Mouse (Mus musculus) CH12.LX (cell line): ENCODE measurements around the gene Vps37c.

Experiments
- CTCF ChIP-seq, 2 experiments: IDR thresholded peaks in 1 of 2; conservative IDR thresholded peaks in 1 of 2; 2 replicates each; pipeline ENCODE4 v1.5.1; 2011 to 2012; ENCODE audit warnings: low read depth in 2 of 2, low read length in 2 of 2, improper control_type of control experiment in 1 of 2, inconsistent platforms in 1 of 2, mild to moderate bottlenecking in 1 of 2, moderate library complexity in 1 of 2
- NELFE ChIP-seq: IDR thresholded peaks from 2 replicates; pipeline ENCODE4 v1.6.1; 2011; ENCODE audit warnings: low read depth, low read length, improper control_type of control experiment
- POLR2A ChIP-seq: IDR thresholded peaks from 2 replicates; pipeline ENCODE4 v1.6.1; 2011; ENCODE audit warnings: low read depth, mild to moderate bottlenecking, improper control_type of control experiment, low read length
- SIN3A ChIP-seq: IDR thresholded peaks from 2 replicates; pipeline ENCODE4 v1.6.1; 2012; ENCODE audit warnings: low read length, improper control_type of control experiment, inconsistent platforms
- TCF12 ChIP-seq: IDR thresholded peaks from 2 replicates; pipeline ENCODE4 v1.6.1; 2014; ENCODE audit warnings: low read depth, mild to moderate bottlenecking, inconsistent platforms, low read length, improper control_type of control experiment
- USF1 ChIP-seq: IDR thresholded peaks from 2 replicates; pipeline ENCODE4 v1.6.1; 2014; ENCODE audit warnings: low read depth, mild to moderate bottlenecking, inconsistent platforms, low read length, improper control_type of control experiment
- ZKSCAN1 ChIP-seq: IDR thresholded peaks from 2 replicates; pipeline ENCODE4 v1.6.1; 2012; ENCODE audit warnings: low read depth, inconsistent platforms, low read length, improper control_type of control experiment, borderline replicate concordance
- ZMIZ1 ChIP-seq: IDR thresholded peaks from 2 replicates; pipeline ENCODE4 v1.6.1; 2012; ENCODE audit warnings: low read depth, mild to moderate bottlenecking, inconsistent platforms, low read length, improper control_type of control experiment
- ZNF384 ChIP-seq: IDR thresholded peaks from 2 replicates; pipeline ENCODE4 v1.6.1; 2012; ENCODE audit warnings: low read depth, low read length, improper control_type of control experiment, inconsistent platforms

GRCm38 (mm10) chr19:10723084-10723483 lies 34.5 kb downstream of the Vps37c start:
- TF ChIP-seq ZNF384, result no peak
- TF ChIP-seq CTCF (conservative IDR thresholded peaks at IDR 0.05 in 1 of 2, IDR thresholded peaks at IDR 0.05 in 1 of 2; ENCODE audit: low read depth in 2 of 2, low read length in 2 of 2), result no peak
- TF ChIP-seq SIN3A, result no peak
- no peak for TF ChIP-seq USF1
- no peak for TF ChIP-seq ZKSCAN1
- TF ChIP-seq NELFE, result no peak
- TF ChIP-seq POLR2A, result no peak
- no peak for TF ChIP-seq TCF12
- TF ChIP-seq ZMIZ1, result no peak
